Mouse (Mus musculus): ENCODE measurements around the gene Pla2g15. TPM values are rescaled to one million over a fixed set of nuclear protein-coding genes. Genes with fewer than 3 reads are reported as not detected.

The Pla2g15 gene
- 10 to 100 TPM in 23 of 26 experiments, 1 to 10 TPM in 3; 6.3 to 91.3 (median 35.9) TPM for total RNA-seq (2018; cell fraction: chromatin; rRNA removed)
- total RNA-seq (2018; cell fraction: cytosol; rRNA removed) = 100 to 1,000 TPM in 25 of 26 experiments, 10 to 100 TPM in 1; 99.8 to 275 (median 173) TPM
- total RNA-seq (2018; cell fraction: nucleus; rRNA removed) = 100 to 1,000 TPM in 25 of 26 experiments, 10 to 100 TPM in 1; 43.3 to 265 (median 215) TPM
- polyA plus RNA-seq (2018) = 132 to 176 TPM (median 135 TPM) in 3 replicates

DNA sequence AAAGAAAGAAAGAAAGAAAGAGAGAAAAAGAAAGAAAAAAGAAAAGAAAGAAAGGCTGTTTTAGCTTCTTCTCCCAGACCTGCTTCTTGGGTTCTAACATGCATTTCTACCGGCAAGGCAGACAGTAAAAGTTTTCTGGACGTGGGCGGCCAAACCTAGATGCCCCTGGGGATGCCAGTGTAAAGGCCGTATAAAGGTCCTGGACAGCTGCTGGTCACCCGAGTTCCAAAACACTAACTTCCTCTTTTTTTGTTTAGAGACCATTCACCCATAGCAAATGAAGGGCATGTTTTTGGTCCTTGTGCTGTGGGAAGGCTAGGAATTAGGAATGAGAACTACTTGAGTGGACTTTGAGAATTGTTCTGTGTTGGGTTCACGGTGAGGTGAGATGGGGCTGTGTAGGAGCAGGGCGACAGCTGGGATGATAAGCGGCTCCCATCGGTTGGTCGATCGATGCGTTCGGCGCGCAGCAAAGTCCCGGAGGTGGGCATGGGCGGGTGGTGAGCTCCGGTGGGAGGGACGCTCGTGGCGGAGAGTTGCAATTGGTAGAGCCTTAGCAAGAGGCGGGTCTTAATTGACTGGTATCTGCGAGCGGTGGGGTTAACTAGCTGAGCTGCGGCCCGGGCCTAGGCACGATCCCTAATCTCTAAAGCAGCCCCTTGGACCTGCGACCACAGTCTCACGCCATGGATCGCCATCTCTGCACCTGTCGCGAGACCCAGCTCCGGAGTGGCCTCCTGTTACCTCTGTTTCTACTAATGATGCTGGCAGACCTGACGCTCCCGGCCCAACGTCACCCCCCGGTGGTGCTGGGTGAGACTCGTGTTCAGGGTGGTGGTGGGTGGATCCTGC is at the start of gene Pla2g15:
TSS of gene Pla2g15 (plus strand) at position 599 of the 852 bp plus-strand sequence.
- H3K4me3 ChIP-seq (ENCODE audit: inconsistent target) = peak within 1 kb of the TSS; percentile 91
- peaks cover 49% of the 10 kb centered on the region for H3K79me2 ChIP-seq (ENCODE audit: inconsistent target)
- WGBS (ENCODE audit: missing documents) = under 1% methylated on average over 38 of the region's 38 CpGs
- peaks cover 6% of the 10 kb centered on the region; the same call in 1 of the 2 replicates for H3K36me3 ChIP-seq (ENCODE audit: inconsistent target)
- peak within 1 kb of the TSS; percentile 95 for H3K27ac ChIP-seq

DNA sequence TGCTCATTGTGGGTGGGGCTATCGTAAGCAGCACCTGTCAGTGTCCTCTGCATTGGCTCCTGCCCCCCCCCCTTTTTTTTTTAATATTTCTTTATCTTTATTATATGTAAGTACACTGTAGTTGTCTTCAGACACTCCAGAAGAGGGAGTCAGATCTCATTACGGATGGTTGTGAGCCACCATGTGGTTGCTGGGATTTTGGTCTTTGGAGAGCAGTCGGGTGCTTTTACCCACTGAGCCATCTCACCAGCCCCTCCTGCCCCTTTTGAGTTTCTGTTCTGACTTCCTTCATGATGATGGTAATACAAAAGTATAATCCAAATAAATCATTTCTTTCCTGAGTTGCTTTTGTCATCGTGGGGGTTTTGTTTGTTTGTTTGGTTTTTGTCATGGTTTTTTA is 47.9 kb upstream of the Pla2g15 start:
- Histone ChIP-seq H3K27ac (no peak overlapping the region), H3K36me3 (ENCODE audit: inconsistent target) (peaks cover 38% of the 10 kb centered on the region; the same call in 1 of the 2 replicates), H3K4me3 (ENCODE audit: inconsistent target) (no peak overlapping the region), H3K79me2 (ENCODE audit: inconsistent target) (no peaks in the 10 kb centered on the region)
- WGBS (ENCODE audit: missing documents) = 87% methylated on average over 4 of the region's 4 CpGs

DNA sequence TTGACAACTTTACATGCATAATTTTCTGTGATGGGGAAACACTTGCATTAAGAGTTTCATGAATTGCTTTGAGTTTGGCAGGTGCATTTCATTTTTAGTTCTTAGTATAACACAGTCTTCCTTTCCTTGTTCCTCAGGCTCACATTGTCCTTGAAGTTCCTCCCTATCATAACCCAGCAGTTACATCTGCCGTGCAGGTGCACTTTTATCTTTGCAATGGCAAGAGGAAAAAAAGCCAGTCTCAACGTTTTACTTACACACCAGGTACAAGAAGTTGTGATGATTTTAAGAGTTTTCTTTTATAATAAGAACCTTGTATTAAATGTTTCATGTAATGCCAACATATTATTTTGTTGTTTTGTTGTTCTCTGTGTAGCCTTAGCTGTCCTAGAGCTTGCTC is 46.3 kb upstream of the Pla2g15 start:
- H3K36me3 ChIP-seq (ENCODE audit: inconsistent target) = peaks cover 48% of the 10 kb centered on the region
- H3K79me2 ChIP-seq (ENCODE audit: inconsistent target) = no peaks in the 10 kb centered on the region
- 94% methylated on average over 2 of the region's 2 CpGs for WGBS (ENCODE audit: missing documents)
- H3K4me3 ChIP-seq (ENCODE audit: inconsistent target) = no peak overlapping the region
- H3K27ac ChIP-seq = no peak overlapping the region

DNA sequence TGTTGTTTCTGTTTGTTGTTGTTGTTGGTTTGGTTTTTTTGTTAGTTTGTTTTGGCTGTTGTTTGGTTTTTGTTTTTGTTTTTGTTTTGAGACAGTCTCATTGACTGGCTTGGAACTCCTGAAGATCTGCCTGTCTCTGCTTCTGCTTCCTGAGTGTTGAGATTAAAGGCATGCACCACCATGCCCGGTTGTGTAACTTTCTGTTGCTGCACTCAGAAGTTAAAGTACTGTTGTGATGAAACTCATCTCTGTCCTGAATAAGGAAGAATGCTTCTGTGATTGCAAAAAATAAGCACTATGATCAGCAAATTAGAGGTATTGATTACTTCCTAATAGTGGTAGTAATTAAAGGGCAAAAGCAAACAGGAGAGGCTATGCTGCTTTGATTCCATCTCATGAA is 44.0 kb upstream of the Pla2g15 start:
- H3K4me3 ChIP-seq (ENCODE audit: inconsistent target) = no peak overlapping the region
- WGBS (ENCODE audit: missing documents) = 29% methylated on average over 1 of the region's 1 CpGs
- H3K79me2 ChIP-seq (ENCODE audit: inconsistent target) = no peaks in the 10 kb centered on the region
- H3K27ac ChIP-seq = no peak overlapping the region
- H3K36me3 ChIP-seq (ENCODE audit: inconsistent target) = peaks cover 44% of the 10 kb centered on the region

DNA sequence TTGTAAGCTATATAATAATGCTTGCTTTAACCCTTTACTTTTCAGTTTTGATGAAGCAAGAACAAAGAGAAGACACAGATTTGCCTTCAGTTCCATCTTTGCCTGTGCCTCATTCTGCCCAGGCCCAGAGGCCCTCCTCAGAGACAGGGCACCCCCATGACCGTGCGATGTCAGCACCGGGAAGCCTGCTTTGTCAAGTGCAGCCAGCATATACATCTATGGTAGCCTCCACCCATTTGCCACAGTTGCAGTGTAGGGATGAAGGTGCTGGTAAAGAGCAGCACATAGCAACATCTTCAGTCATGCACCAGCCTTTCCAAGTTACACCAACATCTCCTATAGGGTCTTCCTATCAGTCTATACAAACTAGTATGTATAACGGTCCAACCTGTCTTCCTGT is 42.1 kb upstream of the Pla2g15 start:
- H3K36me3 ChIP-seq (ENCODE audit: inconsistent target) = peaks cover 37% of the 10 kb centered on the region

DNA sequence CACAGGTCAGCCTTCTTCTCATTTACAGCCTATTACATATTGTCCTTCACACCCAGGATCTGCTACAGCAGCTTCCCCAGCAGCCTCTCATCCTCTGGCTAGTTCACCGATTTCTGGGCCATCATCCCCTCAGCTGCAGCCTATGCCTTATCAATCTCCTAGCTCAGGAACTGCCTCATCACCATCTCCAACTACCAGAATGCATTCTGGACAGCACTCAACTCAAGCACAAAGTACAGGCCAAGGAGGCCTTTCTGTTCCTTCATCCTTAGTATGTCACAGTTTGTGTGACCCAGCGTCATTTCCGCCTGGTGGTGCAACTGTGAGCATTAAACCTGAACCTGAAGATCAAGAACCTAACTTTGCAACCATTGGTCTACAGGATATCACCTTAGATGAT is 41.5 kb upstream of the Pla2g15 start:
- H3K27ac ChIP-seq = no peak overlapping the region
- WGBS (ENCODE audit: missing documents) = 100% methylated on average over 3 of the region's 3 CpGs

More for the DNA sequence above, 42.1 kb upstream of the Pla2g15 start:
- 96% methylated on average over 4 of the region's 4 CpGs for WGBS (ENCODE audit: missing documents)
- H3K27ac ChIP-seq = no peak overlapping the region
- H3K4me3 ChIP-seq (ENCODE audit: inconsistent target) = no peak overlapping the region
- H3K79me2 ChIP-seq (ENCODE audit: inconsistent target) = no peaks in the 10 kb centered on the region

DNA sequence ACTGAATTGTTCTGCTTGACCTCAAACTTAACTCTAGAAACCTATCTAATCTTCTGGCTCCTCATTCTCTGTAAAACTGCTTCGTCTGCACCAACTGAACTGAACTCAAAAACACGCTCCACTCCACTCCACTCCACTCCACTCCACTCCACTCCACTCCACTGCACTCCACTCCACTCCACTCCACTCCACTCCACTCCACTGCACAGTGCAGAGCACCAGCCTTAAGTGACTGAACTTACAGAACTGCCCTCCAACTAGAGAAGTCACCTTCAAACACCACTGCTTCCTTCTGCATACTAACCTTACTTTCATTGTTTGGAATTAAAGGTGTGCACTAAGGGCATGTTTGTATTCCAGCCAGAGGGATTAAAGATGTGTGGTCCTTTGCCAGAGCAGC is 38.2 kb upstream of the Pla2g15 start:
- no peaks in the 10 kb centered on the region for H3K79me2 ChIP-seq (ENCODE audit: inconsistent target)

More for the DNA sequence above, 41.5 kb upstream of the Pla2g15 start:
- Histone ChIP-seq H3K4me3 (ENCODE audit: inconsistent target) (no peak overlapping the region), H3K79me2 (ENCODE audit: inconsistent target) (no peaks in the 10 kb centered on the region), H3K36me3 (ENCODE audit: inconsistent target) (peaks cover 32% of the 10 kb centered on the region)

DNA sequence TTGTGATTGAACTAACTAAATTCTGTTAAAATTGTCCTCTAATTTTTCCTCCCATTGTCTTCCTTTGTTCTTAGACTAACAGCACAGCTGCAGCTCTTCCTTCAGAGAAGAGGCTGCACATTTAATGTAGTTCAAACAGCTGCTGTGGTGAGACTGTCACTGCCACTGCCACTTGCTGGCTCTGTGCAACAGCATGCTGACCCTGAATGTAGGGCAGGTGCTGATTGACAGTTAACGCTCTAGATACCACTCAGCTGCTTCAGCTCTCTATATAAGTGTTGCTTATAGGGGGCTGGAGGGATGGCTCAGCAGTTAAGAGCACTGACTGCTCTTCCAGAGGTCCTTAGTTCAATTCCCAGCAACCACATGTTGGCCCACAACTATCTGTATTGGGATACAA is 37.7 kb upstream of the Pla2g15 start:
- Histone ChIP-seq H3K4me3 (ENCODE audit: inconsistent target) (no peak overlapping the region), H3K27ac (no peak overlapping the region), H3K79me2 (ENCODE audit: inconsistent target) (no peaks in the 10 kb centered on the region), H3K36me3 (ENCODE audit: inconsistent target) (peaks cover 27% of the 10 kb centered on the region)
- 83% methylated on average over 1 of the region's 1 CpGs for WGBS (ENCODE audit: missing documents)

More for the DNA sequence above, 38.2 kb upstream of the Pla2g15 start:
- Histone ChIP-seq H3K4me3 (ENCODE audit: inconsistent target) (no peak overlapping the region), H3K36me3 (ENCODE audit: inconsistent target) (peaks cover 27% of the 10 kb centered on the region), H3K27ac (no peak overlapping the region)
- 100% methylated on average over 2 of the region's 2 CpGs for WGBS (ENCODE audit: missing documents)

DNA sequence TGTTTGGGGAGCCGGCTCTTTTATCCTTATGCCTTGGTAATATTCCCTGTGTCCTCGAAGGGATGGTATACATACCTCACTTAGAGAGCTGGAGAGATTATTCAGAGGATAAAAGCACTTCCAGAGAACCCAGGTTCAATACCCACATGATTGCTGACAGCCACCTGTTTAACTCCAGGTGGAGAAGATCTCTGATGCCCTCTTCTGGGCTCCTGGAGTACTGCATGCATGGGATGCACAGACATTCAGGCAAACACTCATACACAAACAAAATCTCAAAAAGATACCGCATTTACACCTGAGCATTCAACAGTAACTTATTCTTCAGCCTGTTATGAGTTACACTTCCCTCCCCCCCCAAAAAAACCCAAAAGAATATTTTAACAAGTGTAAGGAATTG is 34.3 kb upstream of the Pla2g15 start:
- Histone ChIP-seq H3K4me3 (ENCODE audit: inconsistent target) (no peak overlapping the region), H3K36me3 (ENCODE audit: inconsistent target) (peaks cover 21% of the 10 kb centered on the region; the same call in 1 of the 2 replicates), H3K27ac (no peak overlapping the region)

DNA sequence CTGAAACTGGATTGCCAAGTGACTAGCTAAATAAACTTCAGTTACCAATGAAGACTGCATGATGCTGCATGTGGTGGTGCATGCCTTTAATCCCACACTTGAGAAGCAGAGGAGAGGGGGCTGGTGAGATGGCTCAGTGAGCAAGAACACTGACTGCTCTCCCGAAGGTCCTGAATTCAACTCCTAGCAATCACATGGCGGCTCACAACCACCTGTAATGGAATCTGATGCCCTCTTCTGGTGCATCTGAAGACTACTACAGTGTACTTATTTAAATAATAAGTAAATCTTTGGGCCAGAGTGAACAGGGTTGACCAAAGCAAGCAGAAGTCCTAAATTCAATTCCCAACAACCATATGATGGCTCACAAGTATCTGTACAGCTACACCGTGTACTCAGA is 26.8 kb upstream of the Pla2g15 start:
- Histone ChIP-seq H3K36me3 (ENCODE audit: inconsistent target) (peaks cover 15% of the 10 kb centered on the region; the same call in 1 of the 2 replicates), H3K4me3 (ENCODE audit: inconsistent target) (no peak overlapping the region), H3K79me2 (ENCODE audit: inconsistent target) (no peaks in the 10 kb centered on the region), H3K27ac (no peak overlapping the region)
- 92% methylated on average over 3 of the region's 3 CpGs for WGBS (ENCODE audit: missing documents)

More for the DNA sequence above, 34.3 kb upstream of the Pla2g15 start:
- H3K79me2 ChIP-seq (ENCODE audit: inconsistent target) = no peaks in the 10 kb centered on the region
- WGBS (ENCODE audit: missing documents) = 100% methylated on average over 3 of the region's 3 CpGs

DNA sequence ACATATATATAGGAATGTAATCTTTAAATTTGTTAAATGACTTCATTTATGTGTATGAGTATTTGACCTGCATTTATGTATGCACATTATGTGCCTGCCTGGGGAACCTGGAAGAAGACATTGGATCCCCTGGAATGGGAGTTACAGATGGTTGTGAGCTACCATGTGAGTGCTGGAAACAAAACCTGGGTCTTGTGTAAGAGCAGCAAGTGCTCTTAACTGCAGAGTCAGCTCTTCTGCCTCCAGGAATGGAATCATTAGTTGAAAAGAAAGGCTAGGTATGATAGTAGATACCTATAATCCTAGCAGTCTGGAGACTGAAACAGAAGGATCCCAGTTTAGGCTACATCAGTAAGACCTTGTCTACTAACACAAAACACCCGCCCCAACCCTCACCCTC is 24.1 kb upstream of the Pla2g15 start:
- Histone ChIP-seq H3K36me3 (ENCODE audit: inconsistent target) (peaks cover 19% of the 10 kb centered on the region; the same call in 1 of the 2 replicates), H3K27ac (no peak overlapping the region), H3K4me3 (ENCODE audit: inconsistent target) (no peak overlapping the region), H3K79me2 (ENCODE audit: inconsistent target) (no peaks in the 10 kb centered on the region)
- WGBS (ENCODE audit: missing documents) = 92% methylated on average over 1 of the region's 1 CpGs

DNA sequence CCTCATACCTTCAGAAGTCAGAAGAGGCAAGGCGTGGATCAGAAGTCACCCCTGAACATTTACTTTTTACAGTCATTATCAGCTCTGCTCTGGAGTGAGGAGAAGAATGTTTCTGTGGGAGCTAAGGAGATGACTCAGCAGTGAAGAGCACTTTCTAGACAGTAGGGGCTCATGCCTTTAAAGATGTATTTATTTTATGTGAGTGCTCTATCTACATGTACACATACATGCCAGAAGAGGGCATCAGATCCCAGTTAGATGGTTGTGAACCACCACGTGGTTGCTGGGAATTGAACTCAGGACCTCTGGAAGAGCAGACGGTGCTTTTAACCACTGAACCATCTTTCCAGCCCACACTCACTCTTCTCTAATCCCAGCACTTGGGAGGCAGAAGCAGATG is 23.1 kb upstream of the Pla2g15 start:
- Histone ChIP-seq H3K79me2 (ENCODE audit: inconsistent target) (no peaks in the 10 kb centered on the region), H3K36me3 (ENCODE audit: inconsistent target) (peaks cover 19% of the 10 kb centered on the region; the same call in 1 of the 2 replicates), H3K4me3 (ENCODE audit: inconsistent target) (no peak overlapping the region), H3K27ac (no peak overlapping the region)
- 77% methylated on average over 3 of the region's 3 CpGs for WGBS (ENCODE audit: missing documents)

DNA sequence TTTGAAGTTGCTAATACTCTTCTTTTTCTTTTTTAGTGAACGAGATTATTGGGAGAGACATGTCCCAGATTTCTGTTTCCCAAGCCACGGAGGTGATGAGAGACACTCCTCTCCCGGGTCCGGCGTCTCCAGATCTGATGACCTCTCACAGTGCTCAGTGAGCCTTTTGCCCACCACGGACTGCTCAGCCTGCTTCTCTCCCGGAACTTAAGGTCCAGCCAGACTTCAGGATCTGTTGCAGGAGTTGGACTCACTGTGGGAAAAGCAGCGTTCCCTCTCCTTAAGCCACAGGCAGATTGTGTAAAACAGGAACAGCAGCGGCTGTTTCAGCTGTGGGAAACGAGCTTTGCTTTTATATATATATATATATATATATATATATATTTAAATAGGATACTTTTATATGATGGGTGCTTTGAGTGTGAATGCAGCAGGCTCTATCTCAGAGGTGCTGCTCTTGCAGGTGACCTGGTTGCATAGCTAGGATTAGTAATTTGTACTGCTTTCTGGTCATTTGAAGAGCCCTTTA is 22.3 kb upstream of the Pla2g15 start:
- peaks cover 19% of the 10 kb centered on the region; the same call in 1 of the 2 replicates for H3K36me3 ChIP-seq (ENCODE audit: inconsistent target)
- H3K4me3 ChIP-seq (ENCODE audit: inconsistent target) = no peak overlapping the region
- no peak overlapping the region for H3K27ac ChIP-seq
- H3K79me2 ChIP-seq (ENCODE audit: inconsistent target) = no peaks in the 10 kb centered on the region
- WGBS (ENCODE audit: missing documents) = 95% methylated on average over 10 of the region's 10 CpGs

DNA sequence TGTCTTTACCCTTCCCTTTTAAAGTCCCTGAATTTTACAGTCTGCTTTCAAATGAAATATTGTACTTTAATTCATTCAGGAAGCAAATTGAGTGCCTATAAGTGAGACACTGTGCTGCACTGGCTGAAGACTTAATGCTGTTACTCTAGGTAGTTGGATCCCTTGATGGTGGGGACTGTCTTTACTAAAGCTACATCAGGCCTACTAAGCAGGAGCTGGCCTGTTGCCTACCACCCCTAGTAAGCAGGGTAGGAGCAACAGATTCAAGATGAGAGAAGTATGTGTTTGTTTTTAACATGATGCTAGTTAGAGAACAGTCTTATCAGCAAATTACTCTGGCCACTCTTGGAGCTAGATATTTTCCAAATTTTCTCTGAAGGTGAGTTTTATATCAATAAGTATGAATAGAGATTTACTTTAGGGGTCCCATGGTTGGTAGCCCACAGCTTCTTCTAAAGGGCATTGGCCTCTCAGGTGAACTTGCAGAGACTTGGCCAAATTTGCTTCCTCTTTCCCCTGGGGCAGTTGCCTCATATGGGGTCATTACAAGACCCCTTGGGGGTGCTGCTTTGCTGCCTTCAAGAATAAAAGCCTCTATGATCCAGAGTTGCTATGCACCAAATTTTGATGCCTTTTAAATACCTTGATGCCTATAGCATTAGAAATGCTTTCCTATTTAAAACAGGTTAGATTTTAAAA is 20.8 kb upstream of the Pla2g15 start:
- H3K27ac ChIP-seq = no peak overlapping the region
- H3K79me2 ChIP-seq (ENCODE audit: inconsistent target) = no peaks in the 10 kb centered on the region
- peaks cover 19% of the 10 kb centered on the region; the same call in 1 of the 2 replicates for H3K36me3 ChIP-seq (ENCODE audit: inconsistent target)
- H3K4me3 ChIP-seq (ENCODE audit: inconsistent target) = no peak overlapping the region
